24 mouse cellular contexts compared by ENCODE assay signal in genomic region chr6:17422432-17422831, GRCm38 (mm10). TPM values are rescaled to one million over a fixed set of nuclear protein-coding genes. Genes with fewer than 3 reads are reported as not detected.
DNase-seq lines count a peak whose midpoint lies in the region; ATAC-seq and TF ChIP-seq lines count a peak whose summit lies in the region.
"Had no signal": no experiment of that assay in that cellular context is flagged by ENCODE, and none has a peak within 500 bp of the region (broad histone marks: within the 10 kb centered on the region; RNA-seq: fewer than 3 reads in every experiment).

No protein-coding gene starts in this region.

- H3K4me2 ChIP-seq in kidney, embryonic 15.5 days = no peak overlapping the region
- no peak overlapping the region for H3K4me2 ChIP-seq in kidney, postnatal 0 days (ENCODE audit: low read length)
- H3K4me2 ChIP-seq: embryonic facial prominence, embryonic 12.5 days; forebrain, embryonic 13.5 days; forebrain, embryonic 15.5 days had no signal

- DNase-seq in heart, adult 11 months = peak; percentile 28
- DNase-seq in heart, postnatal 10 days = no peak
- no peak for DNase-seq in kidney, adult 18-20 months
- peak; percentile 55 for DNase-seq in kidney, postnatal 0 days (ENCODE audit: low spot score)
- DNase-seq in kidney, postnatal 10 days = no peak
- DNase-seq: adrenal gland, adult 8-10 months; adrenal gland, postnatal 14 days; adrenal gland, postnatal 36 days; B cell, adult 2 months; cerebellum, adult 11-12 months; cerebellum, adult 2 months; cerebellum, adult 9-10 months; cerebellum, postnatal 10 days; cerebellum, postnatal 25 days had no signal

- WGBS in kidney, embryonic 15.5 days = 57% methylated on average over 1 of the region's 1 CpGs
- 36% methylated on average over 1 of the region's 1 CpGs for WGBS in kidney, postnatal 0 days

- 0 out of 2 replicates have a peak, but pooled peaks have one; percentile 36 for ATAC-seq in kidney, embryonic 15.5 days (replicated peaks; ENCODE audit: low FRiP score)
- ATAC-seq in kidney, postnatal 0 days (replicated peaks; ENCODE audit: low FRiP score, low read depth) = no peak
- ATAC-seq: activated CD4-positive, CD25-positive, alpha-beta regulatory T cell, adult 4 months; CD4-positive, CD25-positive, alpha-beta regulatory T cell, adult 4 months; forebrain, embryonic 13.5 days; forebrain, embryonic 15.5 days; Patski had no signal

- no peaks in the 10 kb centered on the region for H3K9me3 ChIP-seq in kidney, embryonic 15.5 days (replicated peaks)
- H3K9me3 ChIP-seq in kidney, postnatal 0 days (replicated peaks; ENCODE audit: low read length) = no peaks in the 10 kb centered on the region
- H3K9me3 ChIP-seq: embryonic facial prominence, embryonic 10.5 days; embryonic facial prominence, embryonic 12.5 days; forebrain, embryonic 13.5 days; forebrain, embryonic 15.5 days; G1E had no signal

- no peaks in the 10 kb centered on the region for H3K36me3 ChIP-seq in kidney, embryonic 15.5 days
- H3K36me3 ChIP-seq in kidney, postnatal 0 days (ENCODE audit: insufficient read depth, low read length) = no peaks in the 10 kb centered on the region
- H3K36me3 ChIP-seq: embryonic facial prominence, embryonic 10.5 days; embryonic facial prominence, embryonic 12.5 days; forebrain, embryonic 15.5 days; G1E had no signal

- H3K9ac ChIP-seq in kidney, embryonic 15.5 days = no peak overlapping the region
- H3K9ac ChIP-seq in kidney, postnatal 0 days (ENCODE audit: low read depth, low read length) = no peak overlapping the region
- H3K9ac ChIP-seq: embryonic facial prominence, embryonic 12.5 days; forebrain, embryonic 13.5 days; forebrain, embryonic 15.5 days had no signal

- no peaks in the 10 kb centered on the region for H3K4me1 ChIP-seq in kidney, embryonic 15.5 days
- no peaks in the 10 kb centered on the region for H3K4me1 ChIP-seq in kidney, postnatal 0 days (replicated peaks; ENCODE audit: insufficient read depth, low read length)
- H3K4me1 ChIP-seq: embryonic facial prominence, embryonic 10.5 days; embryonic facial prominence, embryonic 12.5 days; forebrain, embryonic 13.5 days had no signal

- no peaks in the 10 kb centered on the region for H3K27me3 ChIP-seq in kidney, embryonic 15.5 days
- H3K27me3 ChIP-seq in kidney, postnatal 0 days (ENCODE audit: insufficient read depth, low read length) = no peaks in the 10 kb centered on the region
- H3K27me3 ChIP-seq: CH12.LX; embryonic facial prominence, embryonic 12.5 days; forebrain, embryonic 13.5 days; forebrain, embryonic 15.5 days; Patski had no signal

- intact Hi-C loops in heart, postnatal 10 days (cut with DNase I) = no loop called here

- TF ChIP-seq CTCF in kidney, postnatal 0 days (IDR thresholded peaks at IDR 0.05; ENCODE audit: low read depth) = no peak

- no peak overlapping the region for H3K27ac ChIP-seq in kidney, embryonic 15.5 days
- H3K27ac ChIP-seq in kidney, postnatal 0 days = no peak overlapping the region
- H3K27ac ChIP-seq: embryonic facial prominence, embryonic 10.5 days; embryonic facial prominence, embryonic 12.5 days; forebrain, embryonic 13.5 days; forebrain, embryonic 15.5 days had no signal

- H3K4me3 ChIP-seq in kidney, embryonic 15.5 days (replicated peaks) = no peak overlapping the region
- H3K4me3 ChIP-seq in kidney, postnatal 0 days (replicated peaks; ENCODE audit: low read depth, low read length) = no peak overlapping the region
- H3K4me3 ChIP-seq: embryonic facial prominence, embryonic 10.5 days; embryonic facial prominence, embryonic 12.5 days; forebrain, embryonic 13.5 days; forebrain, embryonic 15.5 days had no signal

RNA-seq across cellular contexts. Expression of gene Met, which starts 41.2 kb away (rescaled TPM):
- total RNA-seq in heart, postnatal 10 days (2021) = 1 to 10 TPM; 3.1 to 4.7 TPM
- 15.1 and 16.1 TPM in 2 replicates for polyA plus RNA-seq in kidney, embryonic 15.5 days (2015; fragmentation: Nextera tagmentation; extraction: Ambion mirVana)
- 17.6 and 17.9 TPM in 2 replicates for polyA plus RNA-seq in kidney, postnatal 0 days (2015; fragmentation: Nextera tagmentation; extraction: Ambion mirVana)
- polyA plus RNA-seq: activated CD4-positive, CD25-positive, alpha-beta regulatory T cell, adult 4 months; G1E had no signal

Comparison
In these comparisons a context has a peak if more than half of its experiments do, and no peak if none do; other contexts are left out.
1. DNase-seq: peak in heart, adult 11 months (single experiment) and kidney, postnatal 0 days (single experiment); none in heart, postnatal 10 days (0 of 2), kidney, adult 18-20 months (single experiment) and kidney, postnatal 10 days (single experiment).